Mouse (Mus musculus) duodenum, adult 2 months (tissue): Measurements from ENCODE around the gene Zscan25. TPM values are rescaled to one million over a fixed set of nuclear protein-coding genes. Genes with fewer than 3 reads are reported as not detected.

Source experiments
- polyA plus RNA-seq: library from polyadenylated mRNA; depleted of rRNA; stranded (reverse); fragments of >200 nt; gene quantifications from 2 replicates; pipeline ENCODE4 v1.2.3, GENCODE M21; 2012; ENCODE audit warnings: low replicate concordance; rRNA removed

Zscan25 gene
- 9.2 and 9.5 TPM in 2 replicates for polyA plus RNA-seq

DNA sequence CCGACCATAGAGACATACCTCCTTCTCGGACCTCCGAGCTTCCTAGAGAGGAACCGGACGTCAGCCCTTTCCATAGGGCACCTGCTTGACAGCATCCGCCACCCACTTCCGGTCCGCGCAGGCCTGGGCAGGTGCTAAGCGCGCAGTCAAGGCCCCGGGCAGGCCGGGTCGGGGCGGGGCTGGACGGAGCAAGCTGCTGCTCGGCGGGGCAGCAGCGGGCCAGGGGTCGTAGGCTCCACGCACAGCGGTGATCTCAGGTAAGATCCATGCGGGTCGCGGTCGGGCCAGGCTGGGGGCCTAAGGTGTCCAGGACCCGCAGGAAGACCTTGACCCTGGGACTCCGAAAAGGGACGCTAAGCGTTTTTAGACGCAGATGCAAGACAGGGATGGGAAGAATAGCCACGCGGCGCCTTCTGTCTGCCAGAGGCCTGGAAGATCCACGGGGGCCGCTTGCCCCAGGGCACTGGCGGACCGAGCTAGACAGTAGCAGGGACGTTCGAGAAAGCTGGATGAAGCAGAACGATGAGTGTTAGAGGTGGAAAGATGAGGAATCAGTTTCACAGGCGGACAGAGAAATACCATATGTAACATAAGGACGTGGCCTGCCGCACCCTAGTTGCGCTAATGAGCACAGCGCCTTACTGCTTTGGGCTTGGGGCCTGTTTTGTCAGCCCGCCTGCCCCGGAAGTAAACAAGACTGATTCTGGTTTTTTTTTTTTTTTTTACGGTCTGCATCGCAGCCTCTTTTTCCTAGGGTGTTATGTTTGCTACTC, at the start of gene Zscan25:
Gene Zscan25 (plus strand): TSS at position 130 of the 773 bp plus-strand sequence.

DNA sequence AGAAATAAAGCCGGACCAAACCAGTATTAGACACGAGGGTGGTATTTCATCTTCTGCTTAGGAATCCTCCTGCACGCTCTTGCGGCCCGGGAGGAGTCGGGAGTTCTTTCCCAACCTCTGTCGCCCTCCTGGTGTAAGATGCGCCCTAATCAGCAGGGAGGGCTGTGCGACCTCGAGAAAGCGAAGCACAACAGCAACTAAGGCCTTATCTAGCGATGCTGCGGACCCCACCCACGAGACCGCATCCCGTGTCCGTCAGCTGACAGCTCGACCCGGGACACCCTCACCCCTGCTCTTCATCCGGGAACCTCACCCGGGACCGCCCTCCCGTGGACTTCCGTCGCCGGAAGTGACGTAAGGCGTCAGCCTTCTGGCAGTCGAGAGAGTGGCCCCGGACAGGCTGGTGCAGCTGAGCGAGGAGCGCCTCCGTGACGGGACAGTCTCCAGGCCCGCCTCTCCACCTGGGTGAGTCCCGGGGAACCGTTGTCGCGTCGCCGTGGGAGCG, 48.9 kb upstream of the Zscan25 start, which contains the start of gene Zfp655:
Gene Zfp655 (plus strand): TSS at position 349 of the 505 bp plus-strand sequence.

Other genes starting within 250 kb of the Zscan25 start
- gene Gm4871, start 247.7 kb upstream of the Zscan25 start, polyA plus RNA-seq: not detected in 2 replicates
- gene 1700018F24Rik, start 237.5 kb upstream of the Zscan25 start, polyA plus RNA-seq: not detected in 2 replicates
- gene Arpc1a, start 196.7 kb upstream of the Zscan25 start, polyA plus RNA-seq: 67.4 and 87.0 TPM in 2 replicates
- 0.09 TPM in 1 of 2 replicates, not detected in the other for gene Kpna7, start 196.5 kb upstream of the Zscan25 start, polyA plus RNA-seq
- gene Arpc1b, start 166.3 kb upstream of the Zscan25 start, polyA plus RNA-seq: 527 and 606 TPM in 2 replicates
- gene Pdap1, start 140.3 kb upstream of the Zscan25 start, polyA plus RNA-seq: 19.7 and 24.5 TPM in 2 replicates
- 35.8 and 42.8 TPM in 2 replicates for gene Bud31, start 140.1 kb upstream of the Zscan25 start, polyA plus RNA-seq
- 7.7 and 8.0 TPM in 2 replicates for gene Ptcd1, start 113.4 kb upstream of the Zscan25 start, polyA plus RNA-seq
- gene Cpsf4, start 113.3 kb upstream of the Zscan25 start, polyA plus RNA-seq: 24.4 and 27.3 TPM in 2 replicates
- gene Atp5j2, start 88.4 kb upstream of the Zscan25 start, polyA plus RNA-seq: 95.6 and 164 TPM in 2 replicates
- gene Zkscan14, start 78.6 kb upstream of the Zscan25 start, polyA plus RNA-seq: 1.5 and 2.4 TPM in 2 replicates
- gene Zkscan5, start 75.9 kb upstream of the Zscan25 start, polyA plus RNA-seq: 2.0 and 2.3 TPM in 2 replicates
- 6.7 and 7.4 TPM in 2 replicates for gene Zfp655, start 48.8 kb upstream of the Zscan25 start, polyA plus RNA-seq
- gene Cyp3a57, start 64.8 kb downstream of the Zscan25 start, polyA plus RNA-seq: not detected in 2 replicates
- not detected in 2 replicates for gene Cyp3a16, start 189.2 kb downstream of the Zscan25 start, polyA plus RNA-seq